Mouse (Mus musculus) liver, adult 2 months (tissue): Measurements from ENCODE around the gene Gper1.

Experiments used
- CTCF ChIP-seq: fragments of 200-500 bp; IDR thresholded peaks from 2 replicates; pipeline ENCODE4 v1.5.1; 2011; ENCODE audit warnings: low read depth, low read length, control low read depth
- POLR2A ChIP-seq: fragments of 200-500 bp; IDR thresholded peaks from 2 replicates; pipeline ENCODE4 v1.6.1; 2011; ENCODE audit warnings: low read length, control low read depth; ENCODE audit not compliant: insufficient read depth; ENCODE audit errors: extremely low read depth

- TF ChIP-seq CTCF, result no peak
- no peak for TF ChIP-seq POLR2A
Measured at GRCm38 (mm10) chr5:139427989-139428388, 5.0 kb downstream of the Gper1 start.
